Mouse (Mus musculus): ENCODE data around the gene Atp6ap1l. TPM values are rescaled to one million over a fixed set of nuclear protein-coding genes. Genes with fewer than 3 reads are reported as not detected.

Gene Atp6ap1l
- polyA plus RNA-seq, 1 experiment from 2014 or later, result 0.23 TPM

GRCm38 (mm10) chr13:90833641-90834207, 71.4 kb downstream of the Atp6ap1l start:
- Histone ChIP-seq H3K4me3 (replicated peaks) (no peak overlapping the region), H3K4me1 (0 out of 2 replicates have a peak, but pooled peaks cover 3% of the 10 kb centered on the region), H3K36me3 (no peaks in the 10 kb centered on the region), H3K27ac (0 out of 2 replicates have a peak overlapping the region, but pooled peaks have one; percentile 2), H3K9me3 (replicated peaks) (no peaks in the 10 kb centered on the region), H3K4me2 (no peak overlapping the region), H3K27me3 (no peaks in the 10 kb centered on the region), H3K9ac (no peak overlapping the region)
- WGBS, result 70% methylated on average over 7 of the region's 7 CpGs
- no peak for ATAC-seq (replicated peaks; ENCODE audit: low FRiP score)

Other genes starting within 250 kb of the Atp6ap1l start
- gene Rps23, start 17.6 kb upstream of the Atp6ap1l start, polyA plus RNA-seq (2015; fragmentation: Nextera tagmentation; extraction: Ambion mirVana), result 221 and 262 TPM in 2 replicates

Measured in kidney, embryonic 15.5 days (tissue).